Mouse (Mus musculus): ENCODE measurements at regions not wholly inside any gene's neighbourhood (a gene's known extent, or its start where the extent isn't known, plus 50 kb on each side); places are given as distances from the start of the nearest gene placed in this dataset.
"Not testable (repeated sequence)": the region's sequence is repeated elsewhere in the genome, so short reads cannot be mapped to it uniquely, and the experiment has no call there.

GRCm38 (mm10) chr4:69677315-69677714 is 723.1 kb upstream of the Brinp1 start:
- Histone ChIP-seq H3K4me3 (no peak overlapping the region), H3K27ac (replicated peaks) (no peak overlapping the region), H3K4me2 (no peak overlapping the region), H3K36me3 (no peaks in the 10 kb centered on the region), H3K4me1 (replicated peaks) (no peaks in the 10 kb centered on the region), H3K9ac (no peak overlapping the region), H3K27me3 (no peaks in the 10 kb centered on the region), H3K9me3 (no peaks in the 10 kb centered on the region)
- ATAC-seq (ENCODE audit: low read depth) = no peak
- 73% methylated on average over 2 of the region's 2 CpGs for WGBS

GRCm38 (mm10) chr4:69673456-69673855 is 719.3 kb upstream of the Brinp1 start:
- Histone ChIP-seq H3K36me3 (no peaks in the 10 kb centered on the region), H3K4me2 (no peak overlapping the region), H3K9ac (no peak overlapping the region), H3K4me3 (no peak overlapping the region), H3K9me3 (no peaks in the 10 kb centered on the region), H3K4me1 (replicated peaks) (no peaks in the 10 kb centered on the region), H3K27ac (replicated peaks) (no peak overlapping the region), H3K27me3 (no peaks in the 10 kb centered on the region)
- ATAC-seq (ENCODE audit: low read depth) = no peak

- H3K9ac ChIP-seq = no peak overlapping the region
- H3K4me1 ChIP-seq (replicated peaks) = no peaks in the 10 kb centered on the region; the same call in 1 of the 2 replicates
- no peak overlapping the region for H3K4me3 ChIP-seq
- no peak; the same call in 1 of the 2 replicates for ATAC-seq (ENCODE audit: low read depth)
- no peak overlapping the region for H3K4me2 ChIP-seq
- no peaks in the 10 kb centered on the region for H3K36me3 ChIP-seq
- no peak overlapping the region for H3K27ac ChIP-seq (replicated peaks)
- H3K9me3 ChIP-seq = no peaks in the 10 kb centered on the region
- 35% methylated on average over 2 of the region's 2 CpGs for whole genome bisulfite sequencing
- no peaks in the 10 kb centered on the region for H3K27me3 ChIP-seq
These were observed 674.7 kb upstream of the Brinp1 start for GRCm38 (mm10) chr4:69628908-69629307.

GRCm38 (mm10) chr4:69626426-69626825 is 672.2 kb upstream of the Brinp1 start:
- WGBS = 87% methylated on average over 2 of the region's 2 CpGs
- not testable (repeated sequence) for H3K9me3 ChIP-seq; H3K27me3 ChIP-seq; H3K27ac ChIP-seq (replicated peaks); ATAC-seq (ENCODE audit: low read depth); H3K36me3 ChIP-seq; H3K4me1 ChIP-seq (replicated peaks); H3K4me2 ChIP-seq; H3K4me3 ChIP-seq; H3K9ac ChIP-seq

GRCm38 (mm10) chr4:69625831-69626230 is 671.6 kb upstream of the Brinp1 start:
- no peak overlapping the region for H3K4me2 ChIP-seq
- no peaks in the 10 kb centered on the region; the same call in 1 of the 2 replicates for H3K4me1 ChIP-seq (replicated peaks)
- no peaks in the 10 kb centered on the region for H3K9me3 ChIP-seq
- H3K36me3 ChIP-seq = no peaks in the 10 kb centered on the region
- ATAC-seq (ENCODE audit: low read depth) = no peak
- no peak overlapping the region for H3K27ac ChIP-seq (replicated peaks)
- no peak overlapping the region for H3K9ac ChIP-seq
- no peak overlapping the region for H3K4me3 ChIP-seq
- H3K27me3 ChIP-seq = no peaks in the 10 kb centered on the region
- 77% methylated on average over 2 of the region's 2 CpGs for WGBS

GRCm38 (mm10) chr4:69621058-69621609 is 666.9 kb upstream of the Brinp1 start:
- no peak overlapping the region for H3K4me3 ChIP-seq
- H3K27me3 ChIP-seq = no peaks in the 10 kb centered on the region
- no peaks in the 10 kb centered on the region for H3K9me3 ChIP-seq
- H3K4me1 ChIP-seq (replicated peaks) = no peaks in the 10 kb centered on the region
- H3K4me2 ChIP-seq = no peak overlapping the region
- no peak for ATAC-seq (ENCODE audit: low read depth)
- no peak overlapping the region for H3K9ac ChIP-seq
- WGBS = 93% methylated on average over 2 of the region's 2 CpGs
- no peaks in the 10 kb centered on the region for H3K36me3 ChIP-seq
- no peak overlapping the region for H3K27ac ChIP-seq (replicated peaks)

- H3K4me3 ChIP-seq = no peak overlapping the region
- no peaks in the 10 kb centered on the region for H3K9me3 ChIP-seq
- no peak overlapping the region for H3K27ac ChIP-seq (replicated peaks)
- H3K4me1 ChIP-seq (replicated peaks) = no peaks in the 10 kb centered on the region
- ATAC-seq (ENCODE audit: low read depth) = peak; percentile 86
- 62% methylated on average over 5 of the region's 5 CpGs for WGBS
- H3K9ac ChIP-seq = no peak overlapping the region
- no peaks in the 10 kb centered on the region for H3K36me3 ChIP-seq
- H3K27me3 ChIP-seq = no peaks in the 10 kb centered on the region
- H3K4me2 ChIP-seq = no peak overlapping the region
These were observed 664.0 kb upstream of the Brinp1 start for GRCm38 (mm10) chr4:69618161-69618730.

GRCm38 (mm10) chr4:69614901-69615300 is 660.7 kb upstream of the Brinp1 start:
- Histone ChIP-seq H3K4me2 (no peak overlapping the region), H3K27ac (replicated peaks) (no peak overlapping the region), H3K27me3 (no peaks in the 10 kb centered on the region), H3K36me3 (no peaks in the 10 kb centered on the region), H3K9me3 (no peaks in the 10 kb centered on the region), H3K4me3 (no peak overlapping the region), H3K9ac (no peak overlapping the region), H3K4me1 (replicated peaks) (no peaks in the 10 kb centered on the region)
- WGBS = 90% methylated on average over 1 of the region's 1 CpGs
- no peak for ATAC-seq (ENCODE audit: low read depth)

- 71% methylated on average over 5 of the region's 5 CpGs for WGBS
- Histone ChIP-seq H3K9ac (no peak overlapping the region), H3K4me2 (no peak overlapping the region), H3K9me3 (no peaks in the 10 kb centered on the region), H3K36me3 (no peaks in the 10 kb centered on the region), H3K4me1 (replicated peaks) (no peaks in the 10 kb centered on the region), H3K27ac (replicated peaks) (no peak overlapping the region), H3K27me3 (no peaks in the 10 kb centered on the region), H3K4me3 (no peak overlapping the region)
- ATAC-seq (ENCODE audit: low read depth) = no peak
These were observed 657.6 kb upstream of the Brinp1 start for GRCm38 (mm10) chr4:69611681-69612300.

GRCm38 (mm10) chr4:69608885-69609284 is 654.7 kb upstream of the Brinp1 start:
- Histone ChIP-seq H3K4me2 (no peak overlapping the region), H3K36me3 (no peaks in the 10 kb centered on the region), H3K9ac (no peak overlapping the region), H3K27ac (replicated peaks) (no peak overlapping the region), H3K4me1 (replicated peaks) (no peaks in the 10 kb centered on the region), H3K27me3 (no peaks in the 10 kb centered on the region), H3K4me3 (no peak overlapping the region), H3K9me3 (no peaks in the 10 kb centered on the region)
- 91% methylated on average over 1 of the region's 1 CpGs for WGBS
- ATAC-seq (ENCODE audit: low read depth) = no peak

- 33% methylated on average over 6 of the region's 6 CpGs for WGBS
- Histone ChIP-seq H3K4me3 (no peak overlapping the region), H3K4me1 (replicated peaks) (peaks cover 10% of the 10 kb centered on the region; the same call in 1 of the 2 replicates), H3K4me2 (no peak overlapping the region), H3K9ac (no peak overlapping the region), H3K36me3 (no peaks in the 10 kb centered on the region), H3K27ac (replicated peaks) (no peak overlapping the region), H3K9me3 (no peaks in the 10 kb centered on the region), H3K27me3 (no peaks in the 10 kb centered on the region)
- no peak for ATAC-seq (ENCODE audit: low read depth)
These were observed 642.9 kb upstream of the Brinp1 start for GRCm38 (mm10) chr4:69596992-69597541.

- H3K4me2 ChIP-seq = no peak overlapping the region
- H3K36me3 ChIP-seq = no peaks in the 10 kb centered on the region
- H3K27me3 ChIP-seq = no peaks in the 10 kb centered on the region
- peaks cover 10% of the 10 kb centered on the region; the same call in 1 of the 2 replicates for H3K4me1 ChIP-seq (replicated peaks)
- ATAC-seq (ENCODE audit: low read depth) = no peak; the same call in 1 of the 2 replicates
- no peak overlapping the region for H3K27ac ChIP-seq (replicated peaks)
- WGBS = 20% methylated on average over 2 of the region's 2 CpGs
- no peak overlapping the region for H3K9ac ChIP-seq
- no peaks in the 10 kb centered on the region for H3K9me3 ChIP-seq
- H3K4me3 ChIP-seq = no peak overlapping the region
These were observed 639.8 kb upstream of the Brinp1 start for GRCm38 (mm10) chr4:69594022-69594421.
